Mouse (Mus musculus): Measurements from ENCODE around the gene Spata3. TPM values are rescaled to one million over a fixed set of nuclear protein-coding genes. Genes with fewer than 3 reads are reported as not detected.
A peak's percentile ranks its signal among the peaks of the same experiment; 100 is the strongest.

Spata3 gene
- polyA plus RNA-seq, 1 experiment: not detected

GRCm38 (mm10) chr1:86007778-86008177, 8.8 kb upstream of the Spata3 start:
- TF ChIP-seq GATA1 (IDR thresholded peaks at IDR 0.05; ENCODE audit: low read length): no peak

GRCm38 (mm10) chr1:86018235-86019055, 1.8 kb downstream of the Spata3 start:
- TF ChIP-seq GATA1 (IDR thresholded peaks at IDR 0.05; ENCODE audit: low read length): no peak

GRCm38 (mm10) chr1:86021365-86021989, 4.9 kb downstream of the Spata3 start:
- TF ChIP-seq GATA1 (IDR thresholded peaks at IDR 0.05; ENCODE audit: low read length): no peak

- TF ChIP-seq GATA1 (IDR thresholded peaks at IDR 0.05; ENCODE audit: low read length): no peak
These were observed 15.8 kb downstream of the Spata3 start for GRCm38 (mm10) chr1:86032273-86032987.

- TF ChIP-seq GATA1 (IDR thresholded peaks at IDR 0.05; ENCODE audit: low read length): no peak
These were observed 21.8 kb downstream of the Spata3 start for GRCm38 (mm10) chr1:86038191-86038951.

GRCm38 (mm10) chr1:86040131-86040530, 23.5 kb downstream of the Spata3 start:
- TF ChIP-seq GATA1 (IDR thresholded peaks at IDR 0.05; ENCODE audit: low read length): no peak

- no peak for TF ChIP-seq GATA1 (IDR thresholded peaks at IDR 0.05; ENCODE audit: low read length)
These were observed 24.2 kb downstream of the Spata3 start for GRCm38 (mm10) chr1:86040817-86041216.

GRCm38 (mm10) chr1:86045056-86045455, 28.4 kb downstream of the Spata3 start:
- TF ChIP-seq GATA1 (IDR thresholded peaks at IDR 0.05; ENCODE audit: low read length): no peak

GRCm38 (mm10) chr1:86045848-86046805, 29.5 kb downstream of the Spata3 start, which contains the start of gene 2810459M11Rik:
Gene 2810459M11Rik (plus strand): TSS chr1:86045863.
- TF ChIP-seq GATA1 (IDR thresholded peaks at IDR 0.05; ENCODE audit: low read length): no peak

GRCm38 (mm10) chr1:86046833-86047563, 30.4 kb downstream of the Spata3 start:
- TF ChIP-seq GATA1 (IDR thresholded peaks at IDR 0.05; ENCODE audit: low read length): no peak

GRCm38 (mm10) chr1:86048231-86048630, 31.6 kb downstream of the Spata3 start:
- peak; percentile 6 for TF ChIP-seq GATA1 (IDR thresholded peaks at IDR 0.05; ENCODE audit: low read length)

- TF ChIP-seq GATA1 (IDR thresholded peaks at IDR 0.05; ENCODE audit: low read length): no peak
These were observed 32.1 kb downstream of the Spata3 start for GRCm38 (mm10) chr1:86048744-86049143.

GRCm38 (mm10) chr1:86053198-86053921, 36.7 kb downstream of the Spata3 start:
- TF ChIP-seq GATA1 (IDR thresholded peaks at IDR 0.05; ENCODE audit: low read length): no peak

Data from G1E-ER4 (cell line).